Mouse (Mus musculus) small intestine, adult 2 months (tissue): ENCODE data around the gene Arl16. TPM values are rescaled to one million over a fixed set of nuclear protein-coding genes. Genes with fewer than 3 reads are reported as not detected.

Experiments used
- H3K27ac ChIP-seq: fragments of 200-500 bp; 2 replicates; pipeline ENCODE4 v1.5.1; 2012; ENCODE audit warnings: low read depth, low read length, control low read depth, inconsistent platforms; ENCODE audit not compliant: insufficient read depth
- H3K27me3 ChIP-seq: fragments of 200-500 bp; 2 replicates; pipeline ENCODE4 v1.6.1; 2012; ENCODE audit warnings: mild to moderate bottlenecking, moderate library complexity, low read length, inconsistent platforms; ENCODE audit not compliant: control insufficient read depth, insufficient read depth
- H3K36me3 ChIP-seq: fragments of 200-500 bp; 2 replicates; pipeline ENCODE4 v1.6.1; 2012; ENCODE audit warnings: mild to moderate bottlenecking, low read length, control low read depth, inconsistent platforms; ENCODE audit not compliant: control insufficient read depth, insufficient read depth
- H3K4me1 ChIP-seq: fragments of 200-500 bp; 2 replicates; pipeline ENCODE4 v1.6.1; 2012; ENCODE audit warnings: low read length, inconsistent platforms, mixed read lengths; ENCODE audit not compliant: control insufficient read depth, insufficient read depth, insufficient read length
- H3K4me3 ChIP-seq: fragments of 200-500 bp; 2 replicates; pipeline ENCODE4 v1.5.1; 2012; ENCODE audit warnings: low read depth, mild to moderate bottlenecking, control low read depth, inconsistent platforms, low read length, moderate library complexity
- CTCF ChIP-seq: fragments of 200-500 bp; IDR thresholded peaks from 2 replicates; pipeline ENCODE4 v1.5.1; 2012; ENCODE audit warnings: low read depth, mild to moderate bottlenecking, control low read depth, inconsistent platforms, low read length, moderate library complexity, mixed read lengths; ENCODE audit not compliant: insufficient replicate concordance, insufficient read length; ENCODE audit errors: extremely low read depth
- POLR2A ChIP-seq: fragments of 200-500 bp; IDR thresholded peaks from 2 replicates; pipeline ENCODE4 v1.6.1; 2012; ENCODE audit warnings: low read depth, mild to moderate bottlenecking, control low read depth, inconsistent platforms, low read length, moderate library complexity
- WGBS: fragments of 180-500 bp; shearing (Covaris S2); methylation state at CpG from one replicate; pipeline ENCODE4 v1.1.7; 2018; 5-methylcytosine and 5-hydroxymethylcytosine counted together
- polyA plus RNA-seq: library from polyadenylated mRNA; depleted of rRNA; stranded (reverse); fragments of >200 nt; gene quantifications from 2 replicates; pipeline ENCODE4 v1.2.3, GENCODE M21; 2012

Gene Arl16
- polyA plus RNA-seq, 1 experiment = 15.4 TPM

DNA sequence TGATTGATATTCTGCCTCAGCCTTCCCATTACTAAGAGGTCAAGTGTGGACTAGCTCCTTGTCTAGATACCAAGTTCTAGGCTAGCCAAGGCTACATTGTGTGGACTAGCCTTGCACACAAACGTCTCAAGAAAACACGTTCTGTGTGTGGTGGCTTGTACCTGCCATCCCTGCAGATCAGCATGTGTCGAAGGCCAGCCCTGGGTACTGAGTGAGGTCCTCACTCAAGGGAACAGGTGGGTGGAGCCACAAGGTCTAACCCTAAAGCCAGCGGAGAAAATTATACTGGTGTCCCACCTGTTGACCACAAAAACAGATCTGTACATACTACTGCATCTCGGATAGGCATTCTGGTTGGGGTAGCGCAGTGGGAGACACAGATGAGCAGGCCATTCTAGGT, 32.5 kb upstream of the Arl16 start:
- peaks cover 44% of the 10 kb centered on the region for H3K36me3 ChIP-seq
- TF ChIP-seq CTCF (no peak), POLR2A (no peak)
- no peaks in the 10 kb centered on the region for H3K27me3 ChIP-seq
- peaks cover 20% of the 10 kb centered on the region; the same call in 1 of the 2 replicates for H3K4me1 ChIP-seq
- no peak overlapping the region for H3K4me3 ChIP-seq
- H3K27ac ChIP-seq = peak overlapping the region; percentile 57
- 36% methylated on average over 6 of the region's 6 CpGs for WGBS

DNA sequence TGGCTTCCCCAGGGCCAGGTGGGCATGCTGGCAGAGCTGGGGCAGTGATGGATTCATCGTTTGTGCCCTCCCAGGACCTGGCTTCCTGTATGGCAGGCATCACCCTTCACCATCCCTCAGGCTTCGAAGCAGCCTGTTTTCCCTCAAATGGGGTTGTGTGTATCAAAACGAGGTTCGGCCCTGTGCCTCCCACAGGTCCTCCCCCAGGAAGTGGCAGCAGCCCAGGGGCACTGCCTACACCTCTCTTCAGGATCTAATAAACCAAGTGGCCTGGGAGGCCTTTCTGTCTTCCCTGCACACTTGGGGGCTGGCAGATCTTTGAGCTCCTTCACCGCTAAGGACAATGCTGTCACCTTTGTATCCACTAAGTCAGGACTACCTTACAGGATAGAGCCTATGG, 31.5 kb upstream of the Arl16 start:
- Histone ChIP-seq H3K4me1 (peaks cover 21% of the 10 kb centered on the region; the same call in 1 of the 2 replicates), H3K27ac (no peak overlapping the region), H3K4me3 (no peak overlapping the region), H3K27me3 (no peaks in the 10 kb centered on the region), H3K36me3 (peaks cover 53% of the 10 kb centered on the region)
- no peak for TF ChIP-seq CTCF
- TF ChIP-seq POLR2A = no peak
- 83% methylated on average over 5 of the region's 5 CpGs for WGBS

DNA sequence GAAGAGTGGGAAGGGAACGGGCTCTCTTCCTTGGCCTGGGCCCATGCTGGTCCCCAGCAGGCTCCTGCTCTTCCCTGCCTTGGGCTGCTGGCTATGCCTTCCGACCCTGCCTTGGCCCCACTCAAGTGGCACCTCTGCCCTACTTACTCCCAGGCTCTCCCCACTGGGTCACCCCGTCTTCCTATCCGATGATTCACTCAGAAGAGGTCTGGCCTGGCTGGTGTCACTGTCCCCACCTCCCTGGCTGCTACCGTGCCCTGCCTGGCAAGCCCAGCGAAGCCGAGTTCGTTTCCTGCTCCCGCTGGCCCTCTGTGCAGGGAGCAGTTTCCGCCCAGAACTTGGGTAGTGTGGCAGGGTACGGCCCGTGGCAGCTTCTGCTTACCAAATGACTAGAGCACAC, 30.8 kb upstream of the Arl16 start:
- H3K27ac ChIP-seq = no peak overlapping the region
- 82% methylated on average over 12 of the region's 12 CpGs for WGBS
- TF ChIP-seq CTCF = no peak
- no peak for TF ChIP-seq POLR2A
- peaks cover 53% of the 10 kb centered on the region for H3K36me3 ChIP-seq
- no peaks in the 10 kb centered on the region for H3K27me3 ChIP-seq
- no peak overlapping the region for H3K4me3 ChIP-seq
- peaks cover 24% of the 10 kb centered on the region; the same call in 1 of the 2 replicates for H3K4me1 ChIP-seq

GRCm38 (mm10) chr11:120497436-120497835, 30.0 kb upstream of the Arl16 start:
- no peak overlapping the region for H3K4me3 ChIP-seq
- H3K27me3 ChIP-seq = no peaks in the 10 kb centered on the region
- peaks cover 24% of the 10 kb centered on the region; the same call in 1 of the 2 replicates for H3K4me1 ChIP-seq
- no peak for TF ChIP-seq POLR2A
- TF ChIP-seq CTCF = no peak
- H3K36me3 ChIP-seq = peaks cover 53% of the 10 kb centered on the region
- H3K27ac ChIP-seq = no peak overlapping the region
- 87% methylated on average over 3 of the region's 3 CpGs for whole genome bisulfite sequencing

DNA sequence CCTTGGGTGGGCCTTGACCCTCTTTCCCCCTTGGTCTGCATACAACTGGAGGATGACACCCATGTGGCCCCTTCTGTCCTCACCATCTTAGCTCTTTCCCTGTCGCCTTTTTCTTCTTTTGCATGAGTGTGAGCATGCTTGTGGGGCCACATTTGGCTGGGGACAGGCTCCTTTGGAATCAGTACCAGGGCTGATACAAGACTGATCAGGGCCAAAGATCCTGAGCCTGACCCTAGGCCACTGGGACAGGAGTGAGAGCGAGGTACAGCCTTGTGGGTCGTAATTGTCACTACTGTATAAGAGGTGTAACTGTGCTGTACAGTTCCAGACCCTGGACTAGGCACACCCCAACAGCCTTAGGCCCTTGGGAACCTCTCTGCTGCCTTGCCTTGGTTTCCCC, 26.5 kb upstream of the Arl16 start:
- H3K36me3 ChIP-seq = peaks cover 48% of the 10 kb centered on the region
- no peaks in the 10 kb centered on the region for H3K27me3 ChIP-seq
- WGBS = 59% methylated on average over 3 of the region's 3 CpGs
- no peak for TF ChIP-seq CTCF
- no peak overlapping the region for H3K27ac ChIP-seq
- H3K4me3 ChIP-seq = no peak overlapping the region; the same call in 1 of the 2 replicates
- peaks cover 28% of the 10 kb centered on the region for H3K4me1 ChIP-seq

- no peak for TF ChIP-seq CTCF
- TF ChIP-seq POLR2A = no peak
- Histone ChIP-seq H3K36me3 (peaks cover 47% of the 10 kb centered on the region), H3K27ac (peak overlapping the region; percentile 78; the same call in 1 of the 2 replicates), H3K27me3 (no peaks in the 10 kb centered on the region), H3K4me3 (peak overlapping the region; percentile 48), H3K4me1 (peaks cover 28% of the 10 kb centered on the region)
- WGBS = 10% methylated on average over 3 of the region's 3 CpGs
Measured at GRCm38 (mm10) chr11:120493351-120493750, 25.9 kb upstream of the Arl16 start.

DNA sequence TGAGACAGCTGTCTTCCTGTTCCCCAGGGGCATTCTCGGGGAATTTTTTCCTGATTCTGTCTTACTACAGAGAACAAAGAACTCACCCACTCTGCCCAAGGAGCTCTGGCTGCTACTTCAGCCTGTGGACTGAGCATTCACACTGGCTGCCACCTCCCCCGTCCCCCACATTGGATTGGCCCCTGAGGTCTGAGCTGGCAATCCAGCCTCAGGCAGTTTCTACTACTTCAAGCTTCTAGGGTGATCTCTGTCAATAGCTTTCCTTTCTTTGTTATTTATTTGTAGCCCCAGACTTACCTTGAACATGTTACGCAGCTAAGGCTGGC, 25.4 kb upstream of the Arl16 start:
- 16% methylated on average over 3 of the region's 3 CpGs for WGBS

More for the DNA sequence above, 25.4 kb upstream of the Arl16 start:
- TF ChIP-seq POLR2A (no peak), CTCF (no peak)
- H3K36me3 ChIP-seq = peaks cover 47% of the 10 kb centered on the region
- peaks cover 28% of the 10 kb centered on the region for H3K4me1 ChIP-seq
- H3K4me3 ChIP-seq = peak overlapping the region; percentile 88
- H3K27ac ChIP-seq = peak overlapping the region; percentile 78
- no peaks in the 10 kb centered on the region for H3K27me3 ChIP-seq
